Mouse (Mus musculus): ENCODE results near the gene Fam83g.

Gene Fam83g

DNA sequence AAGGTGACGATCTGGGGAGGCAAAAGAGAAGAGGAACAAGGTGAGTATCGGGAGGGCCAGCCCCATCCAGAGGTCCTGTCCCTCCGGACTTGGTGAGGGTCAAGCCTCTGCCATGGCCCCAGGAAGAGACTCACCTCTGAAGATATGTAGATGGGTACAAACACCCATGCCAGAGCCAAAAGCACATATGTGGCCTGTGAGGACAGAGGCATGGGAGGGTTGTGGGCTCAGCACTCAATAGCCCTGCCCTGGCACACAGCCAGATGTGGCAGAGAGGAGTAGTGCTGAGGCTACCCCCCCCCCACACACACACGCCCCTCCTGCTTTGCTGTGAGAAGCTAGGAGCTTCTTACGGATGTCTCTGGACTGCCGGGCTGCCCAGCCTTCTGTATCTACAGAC lies 31.2 kb downstream of the Fam83g start:
- no peak for DNase-seq (ENCODE audit: low spot score)

- no peak for DNase-seq (ENCODE audit: low spot score)
Observed at GRCm38 (mm10) chr11:61717990-61718389, 34.1 kb downstream of the Fam83g start.

GRCm38 (mm10) chr11:61719387-61719786 lies 35.5 kb downstream of the Fam83g start:
- DNase-seq (ENCODE audit: low spot score): no peak

- no peak for DNase-seq (ENCODE audit: low spot score)
Observed at GRCm38 (mm10) chr11:61719826-61720225, 35.9 kb downstream of the Fam83g start.

- DNase-seq (ENCODE audit: low spot score): no peak
Observed at GRCm38 (mm10) chr11:61720636-61721035, 36.7 kb downstream of the Fam83g start, which contains the start of gene Slc5a10. Gene Slc5a10, minus strand, starts transcription at chr11:61720826.

- DNase-seq (ENCODE audit: low spot score): no peak
Observed at GRCm38 (mm10) chr11:61722077-61722476, 38.2 kb downstream of the Fam83g start.

DNA sequence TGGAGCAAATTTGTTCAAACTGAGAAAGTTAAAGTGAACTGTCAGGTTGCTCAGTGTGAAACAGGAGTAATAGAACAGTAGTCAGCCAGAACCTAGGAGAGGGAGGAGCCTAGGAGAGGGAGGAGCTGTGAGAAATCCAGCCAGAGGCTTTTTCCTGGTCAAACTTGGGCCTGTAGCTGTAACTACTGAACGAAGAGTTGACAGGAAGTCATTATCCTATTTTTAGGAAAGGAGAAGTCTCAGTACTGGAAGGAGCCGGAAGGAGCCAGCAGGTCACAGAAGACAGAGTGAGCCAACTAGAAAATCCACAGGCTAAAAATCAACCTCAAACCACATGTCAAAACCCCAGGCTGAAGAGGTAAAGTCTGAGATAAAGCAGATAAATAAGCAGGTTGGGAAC lies 44.1 kb downstream of the Fam83g start:
- DNase-seq (ENCODE audit: low spot score): peak; percentile 17

DNA sequence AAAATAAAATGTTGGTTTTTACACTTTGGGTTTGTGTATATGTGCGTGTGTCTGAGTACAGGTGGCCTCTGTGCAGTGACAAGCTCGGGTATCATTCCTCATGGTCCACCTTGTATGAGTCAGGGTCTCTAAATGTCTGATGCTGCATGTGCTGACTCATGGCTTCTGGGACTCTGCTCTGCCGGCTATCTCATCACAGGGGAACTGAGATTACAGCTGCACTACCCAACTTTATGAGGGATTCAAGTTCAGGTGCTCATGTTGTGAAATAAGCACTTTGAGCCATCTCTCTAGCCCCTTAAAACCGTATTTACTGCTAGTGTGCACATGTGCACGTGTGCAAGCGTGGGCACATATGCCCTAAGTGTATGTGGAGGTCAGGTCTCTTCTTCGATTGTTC lies 48.8 kb downstream of the Fam83g start:
- no peak for DNase-seq (ENCODE audit: low spot score)

DNA sequence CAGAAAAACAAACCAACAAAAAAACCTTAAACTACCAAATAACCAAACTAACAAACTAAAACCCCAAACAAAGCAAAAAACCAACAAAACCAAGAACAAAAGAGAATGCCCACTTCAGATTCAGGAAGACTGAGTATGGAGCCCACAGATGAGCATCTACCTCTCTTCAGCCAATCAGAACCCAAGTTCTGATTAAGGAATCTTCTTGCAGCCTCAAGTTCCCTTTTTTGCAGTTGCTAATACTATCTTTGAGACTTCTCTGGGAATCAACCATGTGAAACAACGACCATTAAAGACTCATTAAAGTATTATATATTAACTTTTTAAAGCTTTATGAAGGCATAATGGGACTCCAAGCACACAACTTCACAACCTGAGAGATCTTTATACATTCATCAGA lies 53.4 kb downstream of the Fam83g start:
- no peak for DNase-seq (ENCODE audit: low spot score)

GRCm38 (mm10) chr11:61740500-61740899 lies 56.6 kb downstream of the Fam83g start:
- no peak for DNase-seq (ENCODE audit: low spot score)

GRCm38 (mm10) chr11:61743768-61744167 lies 59.9 kb downstream of the Fam83g start:
- DNase-seq (ENCODE audit: low spot score): no peak

DNA sequence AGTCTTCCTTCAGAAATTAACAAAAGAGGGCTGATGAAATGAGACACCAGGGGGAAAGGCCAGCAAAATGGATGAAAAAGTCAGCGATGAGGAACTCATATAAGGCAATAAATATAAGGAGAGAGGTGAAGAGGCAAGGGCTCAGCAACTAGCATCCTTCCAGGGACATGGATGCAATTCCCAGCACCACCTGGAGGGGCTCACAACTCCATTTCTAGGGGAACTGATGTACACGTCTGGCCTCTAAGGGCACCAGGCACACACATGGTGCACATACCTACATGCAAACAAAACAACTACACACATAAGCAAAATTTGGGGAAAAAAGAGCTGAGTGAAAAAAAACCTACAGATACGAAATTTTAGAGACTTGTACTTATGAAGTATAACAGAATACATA lies 60.6 kb downstream of the Fam83g start:
- no peak for DNase-seq (ENCODE audit: low spot score)

GRCm38 (mm10) chr11:61745781-61746180 lies 61.9 kb downstream of the Fam83g start:
- no peak for DNase-seq (ENCODE audit: low spot score)

- no peak for DNase-seq (ENCODE audit: low spot score)
Observed at GRCm38 (mm10) chr11:61747161-61747560, 63.3 kb downstream of the Fam83g start.

- DNase-seq (ENCODE audit: low spot score): no peak
Observed at GRCm38 (mm10) chr11:61751612-61752011, 67.7 kb downstream of the Fam83g start.

DNA sequence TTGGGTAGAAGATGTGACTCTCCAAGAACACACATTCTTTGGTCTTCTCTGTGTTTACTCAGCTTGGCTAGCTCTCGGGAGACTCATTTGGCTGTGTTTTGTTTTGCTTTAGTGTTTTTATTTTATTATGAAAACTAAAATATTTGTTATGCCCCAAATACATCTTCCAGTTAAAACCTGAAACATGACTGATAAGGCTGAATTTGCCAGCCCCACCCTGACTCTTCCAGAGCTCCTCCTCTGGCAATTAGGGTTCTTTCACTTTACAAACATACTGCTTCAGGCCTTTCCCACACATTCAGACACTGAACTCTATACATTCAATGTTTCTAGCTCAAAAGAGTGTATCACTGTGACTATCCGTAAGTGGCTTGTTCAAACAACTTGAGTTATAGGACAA lies 73.3 kb downstream of the Fam83g start:
- no peak for DNase-seq (ENCODE audit: low spot score)
